Mouse (Mus musculus): ENCODE measurements around the gene Snai3. TPM values are rescaled to one million over a fixed set of nuclear protein-coding genes. Genes with fewer than 3 reads are reported as not detected.

Snai3 gene
- polyA plus RNA-seq, 1 experiment from 2014 or later, result 0.67 TPM

DNA sequence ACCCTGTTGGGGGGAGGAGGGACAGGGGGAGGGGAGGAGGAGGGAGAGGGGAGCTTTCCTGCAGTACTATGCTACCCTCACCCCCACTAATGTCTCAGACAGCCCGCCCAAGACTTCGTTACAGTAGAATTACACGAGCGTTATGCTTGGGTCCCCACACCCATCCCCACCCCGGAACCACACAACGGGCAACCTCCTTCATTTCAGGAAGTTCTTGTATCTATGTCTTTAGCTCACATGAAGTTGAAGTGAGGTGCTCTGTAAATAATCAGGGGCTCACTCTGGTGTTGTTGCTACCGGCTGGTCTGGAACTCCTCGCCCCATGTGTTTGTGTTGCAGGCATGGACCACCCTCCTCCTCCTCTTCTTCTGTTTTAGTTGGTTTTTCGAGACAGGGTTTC is 32.4 kb downstream of the Snai3 start:
- ATAC-seq (replicated peaks; ENCODE audit: low FRiP score, low read depth) (no peak), DNase-seq (ENCODE audit: low spot score) (no peak)
- H3K9me3 ChIP-seq (replicated peaks; ENCODE audit: low read length), result no peaks in the 10 kb centered on the region
- no peak overlapping the region for H3K4me2 ChIP-seq (ENCODE audit: low read length)
- H3K4me3 ChIP-seq (replicated peaks; ENCODE audit: low read depth, low read length), result no peak overlapping the region
- 81% methylated on average over 9 of the region's 9 CpGs for WGBS
- peaks cover 29% of the 10 kb centered on the region for H3K4me1 ChIP-seq (replicated peaks; ENCODE audit: insufficient read depth, low read length)
- H3K27ac ChIP-seq, result no peak overlapping the region
- TF ChIP-seq CTCF (IDR thresholded peaks at IDR 0.05; ENCODE audit: low read depth), result no peak
- H3K9ac ChIP-seq (ENCODE audit: low read depth, low read length), result no peak overlapping the region
- H3K27me3 ChIP-seq (ENCODE audit: insufficient read depth, low read length), result no peaks in the 10 kb centered on the region
- H3K36me3 ChIP-seq (ENCODE audit: insufficient read depth, low read length), result no peaks in the 10 kb centered on the region

DNA sequence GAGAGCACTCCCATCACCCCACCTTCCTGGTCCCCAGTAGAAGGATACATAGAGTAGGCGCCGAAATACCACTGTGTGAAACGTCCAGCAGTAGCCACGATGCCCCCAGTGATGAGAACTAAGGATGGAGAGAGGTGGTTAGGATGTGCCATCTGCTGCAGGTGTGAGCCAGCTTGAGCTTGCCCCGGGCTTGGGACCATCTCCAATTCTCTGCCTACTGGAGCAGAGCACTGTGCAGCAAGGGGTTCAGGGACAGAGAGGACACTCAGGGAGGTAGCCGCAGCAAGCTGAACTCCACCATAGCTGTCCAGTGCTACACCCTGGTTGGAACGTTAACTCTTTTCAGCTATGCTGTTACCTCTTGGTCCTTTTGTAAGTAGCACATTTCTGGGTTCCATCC is 32.9 kb downstream of the Snai3 start:
- 86% methylated on average over 7 of the region's 7 CpGs for WGBS
- Histone ChIP-seq H3K27me3 (ENCODE audit: insufficient read depth, low read length) (no peaks in the 10 kb centered on the region), H3K27ac (no peak overlapping the region), H3K4me1 (replicated peaks; ENCODE audit: insufficient read depth, low read length) (peaks cover 25% of the 10 kb centered on the region), H3K36me3 (ENCODE audit: insufficient read depth, low read length) (no peaks in the 10 kb centered on the region), H3K9me3 (replicated peaks; ENCODE audit: low read length) (no peaks in the 10 kb centered on the region), H3K4me2 (ENCODE audit: low read length) (no peak overlapping the region), H3K9ac (ENCODE audit: low read depth, low read length) (no peak overlapping the region), H3K4me3 (replicated peaks; ENCODE audit: low read depth, low read length) (no peak overlapping the region)
- DNase-seq (ENCODE audit: low spot score) (no peak), ATAC-seq (replicated peaks; ENCODE audit: low FRiP score, low read depth) (no peak)
- TF ChIP-seq CTCF (IDR thresholded peaks at IDR 0.05; ENCODE audit: low read depth), result no peak

DNA sequence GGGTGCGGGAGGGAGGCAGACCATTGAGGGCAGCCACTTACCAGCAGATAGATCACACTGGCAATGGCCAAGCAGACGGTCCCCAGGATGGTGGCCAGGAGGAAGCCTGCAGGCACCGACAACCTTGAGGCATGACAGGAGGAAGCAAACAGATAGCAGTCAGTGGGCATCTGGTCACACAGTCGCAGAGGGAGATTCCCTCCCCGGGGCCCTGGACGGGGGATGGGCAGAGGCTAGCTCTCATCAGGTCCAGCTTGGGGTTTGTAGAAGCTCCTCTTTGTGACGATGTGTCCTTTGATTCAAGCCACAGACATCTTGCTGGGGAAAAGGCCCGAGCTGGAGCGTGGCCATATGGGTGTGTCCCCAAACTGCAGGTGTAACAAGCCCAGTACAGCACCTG is 34.4 kb downstream of the Snai3 start:
- no peak for ATAC-seq (replicated peaks; ENCODE audit: low FRiP score, low read depth)
- H3K36me3 ChIP-seq (ENCODE audit: insufficient read depth, low read length), result no peaks in the 10 kb centered on the region
- no peak overlapping the region for H3K9ac ChIP-seq (ENCODE audit: low read depth, low read length)
- no peak for TF ChIP-seq CTCF (IDR thresholded peaks at IDR 0.05; ENCODE audit: low read depth)
- WGBS, result 79% methylated on average over 9 of the region's 9 CpGs
- H3K27ac ChIP-seq, result no peak overlapping the region
- H3K4me2 ChIP-seq (ENCODE audit: low read length), result no peak overlapping the region
- H3K27me3 ChIP-seq (ENCODE audit: insufficient read depth, low read length), result no peaks in the 10 kb centered on the region
- peaks cover 14% of the 10 kb centered on the region for H3K4me1 ChIP-seq (replicated peaks; ENCODE audit: insufficient read depth, low read length)
- no peak for DNase-seq (ENCODE audit: low spot score)
- no peaks in the 10 kb centered on the region for H3K9me3 ChIP-seq (replicated peaks; ENCODE audit: low read length)
- no peak overlapping the region for H3K4me3 ChIP-seq (replicated peaks; ENCODE audit: low read depth, low read length)

DNA sequence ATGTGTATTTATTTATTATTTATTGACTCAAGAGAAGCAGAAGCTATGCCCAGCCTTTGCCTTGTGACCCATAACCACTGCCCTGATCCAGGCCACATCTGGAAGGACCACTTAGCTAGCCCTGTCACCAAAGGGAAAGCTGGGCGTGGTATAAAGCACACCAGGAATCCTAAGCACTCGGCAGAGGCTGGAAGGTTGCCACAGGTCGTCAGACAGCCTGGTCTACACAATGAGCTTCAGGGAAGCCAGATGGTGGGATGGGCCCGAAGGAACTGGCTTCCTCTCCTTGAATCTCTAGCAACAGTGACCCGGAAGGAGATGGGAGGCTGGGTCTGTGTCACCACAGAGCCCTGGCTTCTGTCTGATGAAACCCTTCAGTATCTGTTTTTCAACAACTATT is 36.9 kb downstream of the Snai3 start:
- H3K27ac ChIP-seq, result no peak overlapping the region
- no peak for ATAC-seq (replicated peaks; ENCODE audit: low FRiP score, low read depth)
- H3K9me3 ChIP-seq (replicated peaks; ENCODE audit: low read length), result no peaks in the 10 kb centered on the region
- 33% methylated on average over 5 of the region's 5 CpGs for WGBS
- no peak overlapping the region for H3K9ac ChIP-seq (ENCODE audit: low read depth, low read length)
- TF ChIP-seq CTCF (IDR thresholded peaks at IDR 0.05; ENCODE audit: low read depth), result no peak
- peak; percentile 47 for DNase-seq (ENCODE audit: low spot score)
- H3K4me2 ChIP-seq (ENCODE audit: low read length), result no peak overlapping the region
- H3K27me3 ChIP-seq (ENCODE audit: insufficient read depth, low read length), result no peaks in the 10 kb centered on the region
- no peak overlapping the region for H3K4me3 ChIP-seq (replicated peaks; ENCODE audit: low read depth, low read length)
- peaks cover 6% of the 10 kb centered on the region; the same call in 1 of the 2 replicates for H3K4me1 ChIP-seq (replicated peaks; ENCODE audit: insufficient read depth, low read length)
- H3K36me3 ChIP-seq (ENCODE audit: insufficient read depth, low read length), result peaks cover 1% of the 10 kb centered on the region; the same call in 1 of the 2 replicates

DNA sequence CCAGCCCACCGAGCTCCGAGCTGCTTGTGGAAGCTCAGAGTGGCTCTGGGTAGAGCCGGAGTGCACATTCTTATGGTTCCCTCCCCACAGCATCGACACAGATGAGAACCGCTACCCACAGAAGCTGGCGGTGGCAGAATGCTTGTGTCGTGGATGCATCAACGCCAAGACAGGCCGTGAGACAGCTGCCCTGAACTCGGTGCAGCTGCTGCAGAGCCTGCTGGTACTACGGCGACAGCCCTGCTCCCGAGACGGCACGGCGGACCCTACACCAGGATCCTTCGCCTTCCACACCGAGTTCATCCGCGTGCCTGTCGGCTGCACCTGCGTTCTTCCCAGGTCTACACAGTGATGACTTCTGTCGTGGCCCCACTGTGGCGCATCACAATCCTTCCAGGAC is 37.3 kb downstream of the Snai3 start:
- Histone ChIP-seq H3K9me3 (replicated peaks; ENCODE audit: low read length) (no peaks in the 10 kb centered on the region), H3K4me3 (replicated peaks; ENCODE audit: low read depth, low read length) (no peak overlapping the region), H3K36me3 (ENCODE audit: insufficient read depth, low read length) (peaks cover 6% of the 10 kb centered on the region; the same call in 1 of the 2 replicates), H3K4me2 (ENCODE audit: low read length) (no peak overlapping the region), H3K4me1 (replicated peaks; ENCODE audit: insufficient read depth, low read length) (peaks cover 6% of the 10 kb centered on the region; the same call in 1 of the 2 replicates), H3K27me3 (ENCODE audit: insufficient read depth, low read length) (no peaks in the 10 kb centered on the region), H3K27ac (no peak overlapping the region), H3K9ac (ENCODE audit: low read depth, low read length) (no peak overlapping the region)
- DNase-seq (ENCODE audit: low spot score) (no peak), ATAC-seq (replicated peaks; ENCODE audit: low FRiP score, low read depth) (no peak)
- 83% methylated on average over 24 of the region's 24 CpGs for WGBS
- no peak for TF ChIP-seq CTCF (IDR thresholded peaks at IDR 0.05; ENCODE audit: low read depth)

DNA sequence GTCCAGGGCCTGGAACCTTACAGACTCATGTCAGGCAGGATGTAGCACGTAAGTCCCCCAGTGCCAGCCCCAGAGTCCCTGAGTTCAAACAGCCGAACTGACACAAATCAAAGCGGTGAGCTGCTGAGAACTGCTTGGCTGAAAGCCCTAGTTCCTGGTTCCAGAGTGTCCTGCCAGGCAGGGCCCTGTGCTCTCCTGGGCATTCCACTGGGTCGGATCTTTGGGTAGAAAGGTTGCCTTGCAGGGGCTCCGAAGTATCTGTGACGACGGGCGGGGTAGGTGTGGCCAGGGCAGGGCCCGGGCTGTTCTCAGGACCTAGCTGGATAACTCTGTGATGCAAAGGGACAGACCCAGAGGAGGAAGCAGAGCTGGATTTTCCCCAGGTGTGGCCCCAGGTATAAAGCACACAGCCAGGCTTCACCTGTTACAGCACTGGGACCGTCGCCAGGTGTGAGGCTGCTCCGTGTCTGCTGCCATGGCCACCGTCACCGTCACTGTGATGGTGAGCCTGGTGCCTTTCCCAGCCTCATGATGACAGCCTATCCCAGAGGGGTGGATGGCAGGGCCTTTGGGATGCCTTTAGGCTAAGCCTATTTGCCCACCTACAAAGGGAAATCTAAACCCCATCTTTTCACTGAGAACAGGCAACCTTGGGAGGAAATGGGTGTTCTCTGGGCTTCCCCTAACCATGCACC is 39.0 kb downstream of the Snai3 start, which contains the start of gene Il17c:
Gene Il17c (plus strand): TSS at position 645 of the 695 bp plus-strand sequence.
- H3K27me3 ChIP-seq (ENCODE audit: insufficient read depth, low read length), result no peaks in the 10 kb centered on the region
- H3K27ac ChIP-seq, result no peak within 1 kb of the TSS
- H3K36me3 ChIP-seq (ENCODE audit: insufficient read depth, low read length), result peaks cover 18% of the 10 kb centered on the region; the same call in 1 of the 2 replicates
- H3K9ac ChIP-seq (ENCODE audit: low read depth, low read length), result no peak within 1 kb of the TSS
- peaks cover 6% of the 10 kb centered on the region; the same call in 1 of the 2 replicates for H3K4me1 ChIP-seq (replicated peaks; ENCODE audit: insufficient read depth, low read length)
- DNase-seq (ENCODE audit: low spot score) (no peak), ATAC-seq (replicated peaks; ENCODE audit: low FRiP score, low read depth) (no peak)
- H3K9me3 ChIP-seq (replicated peaks; ENCODE audit: low read length), result no peaks in the 10 kb centered on the region
- WGBS, result 75% methylated on average over 14 of the region's 14 CpGs
- no peak within 1 kb of the TSS for H3K4me3 ChIP-seq (replicated peaks; ENCODE audit: low read depth, low read length)
- TF ChIP-seq CTCF (IDR thresholded peaks at IDR 0.05; ENCODE audit: low read depth), result no peak
- H3K4me2 ChIP-seq (ENCODE audit: low read length), result no peak within 1 kb of the TSS

Data from kidney, postnatal 0 days (tissue).